Mouse (Mus musculus) hindbrain, embryonic 10.5 days (tissue): ENCODE results near the gene Krtap29-1. TPM values are rescaled to one million over a fixed set of nuclear protein-coding genes. Genes with fewer than 3 reads are reported as not detected.

Experiments used
- DNase-seq: peaks from one replicate; pipeline ENCODE4 v3.0.0-alpha.2; 2017; ENCODE audit warnings: low spot score
- H3K27ac ChIP-seq: fragments of 300-500 bp; sonication (generic); 2 replicates; pipeline ENCODE4 v1.5.1; 2016; ENCODE audit warnings: mild to moderate bottlenecking, moderate library complexity
- H3K27me3 ChIP-seq: fragments of 300-500 bp; sonication (generic); 2 replicates; pipeline ENCODE4 v1.6.1; 2016; ENCODE audit warnings: mild to moderate bottlenecking; ENCODE audit not compliant: poor library complexity, insufficient read depth, severe bottlenecking
- H3K36me3 ChIP-seq: fragments of 300-500 bp; sonication (generic); 2 replicates; pipeline ENCODE4 v1.6.1; 2016; ENCODE audit warnings: mild to moderate bottlenecking, moderate library complexity
- H3K4me1 ChIP-seq: fragments of 300-500 bp; sonication (generic); replicated peaks from 2 replicates; pipeline ENCODE4 v1.6.1; 2016; ENCODE audit warnings: mild to moderate bottlenecking
- H3K4me3 ChIP-seq: fragments of 300-500 bp; sonication (generic); 2 replicates; pipeline ENCODE4 v1.5.1; 2016; ENCODE audit warnings: mild to moderate bottlenecking, moderate library complexity
- H3K9me3 ChIP-seq: fragments of 300-500 bp; sonication (generic); 2 replicates; pipeline ENCODE4 v1.6.1; 2016; ENCODE audit warnings: mild to moderate bottlenecking, moderate library complexity
- WGBS: fragments of 180-500 bp; shearing (Covaris S2); methylation state at CpG from one replicate; pipeline ENCODE4 v1.1.7; 2016; 5-methylcytosine and 5-hydroxymethylcytosine counted together
- polyA plus RNA-seq: library from polyadenylated mRNA; unstranded; fragments of >200 nt; fragmentation: Nextera tagmentation; extraction: Ambion mirVana; gene quantifications from 2 replicates; pipeline ENCODE4 v1.2.1, GENCODE M21; 2016

Krtap29-1 gene
- polyA plus RNA-seq, 1 experiment from 2014 or later: not detected

DNA sequence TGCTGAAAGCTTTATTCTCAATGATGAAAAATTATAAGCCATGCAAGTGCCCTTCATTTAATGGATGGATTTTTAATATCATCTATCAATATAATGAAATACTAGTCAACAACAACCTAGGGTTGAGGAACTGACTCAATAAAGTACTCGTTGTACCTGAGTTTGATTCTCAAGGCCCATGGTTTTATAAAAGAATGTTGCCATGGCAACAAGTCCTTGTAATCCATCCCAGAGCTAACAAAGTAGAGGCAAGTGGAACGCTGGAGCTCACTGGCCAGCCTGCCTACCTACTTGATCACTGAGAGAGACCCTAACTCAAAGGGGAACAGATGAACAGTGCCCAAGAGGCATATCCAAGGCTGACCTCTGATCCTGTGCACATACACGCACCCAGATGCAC, 11.7 kb upstream of the Krtap29-1 start:
- DNase-seq: no peak
- Histone ChIP-seq H3K9me3 (no peaks in the 10 kb centered on the region), H3K27ac (no peak overlapping the region), H3K4me3 (no peak overlapping the region), H3K36me3 (no peaks in the 10 kb centered on the region), H3K27me3 (peaks cover 26% of the 10 kb centered on the region), H3K4me1 (peaks cover 7% of the 10 kb centered on the region)
- whole genome bisulfite sequencing: 81% methylated on average over 3 of the region's 3 CpGs

DNA sequence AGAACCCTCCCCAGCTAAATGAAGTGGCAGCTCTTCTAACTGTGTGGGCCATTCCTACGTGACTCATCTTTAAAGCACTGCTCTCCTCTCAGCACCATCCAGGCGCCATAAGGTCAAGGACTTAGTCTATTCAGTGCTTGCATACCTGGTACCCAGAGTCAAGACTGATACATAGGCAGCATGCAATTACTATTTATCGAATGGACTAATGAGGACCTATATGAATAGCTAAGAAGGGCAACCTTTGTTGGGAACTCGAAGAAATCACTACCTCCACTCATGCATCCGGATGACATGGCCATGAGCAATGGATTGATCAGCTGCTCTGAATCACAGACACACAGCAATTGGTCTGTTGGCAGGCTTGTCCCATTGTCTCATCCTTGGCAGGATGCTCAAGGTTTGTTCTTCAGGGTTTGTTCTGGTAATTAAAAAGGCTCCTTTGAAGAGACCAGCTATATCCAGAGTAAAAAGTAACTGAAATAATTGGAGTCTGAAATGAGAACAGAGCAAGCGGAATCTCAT, 11.1 kb upstream of the Krtap29-1 start:
- no peaks in the 10 kb centered on the region for H3K36me3 ChIP-seq
- peaks cover 27% of the 10 kb centered on the region for H3K27me3 ChIP-seq
- WGBS: 89% methylated on average over 6 of the region's 6 CpGs
- H3K4me3 ChIP-seq: no peak overlapping the region
- peaks cover 7% of the 10 kb centered on the region for H3K4me1 ChIP-seq
- no peak for DNase-seq
- no peak overlapping the region for H3K27ac ChIP-seq
- no peaks in the 10 kb centered on the region for H3K9me3 ChIP-seq

DNA sequence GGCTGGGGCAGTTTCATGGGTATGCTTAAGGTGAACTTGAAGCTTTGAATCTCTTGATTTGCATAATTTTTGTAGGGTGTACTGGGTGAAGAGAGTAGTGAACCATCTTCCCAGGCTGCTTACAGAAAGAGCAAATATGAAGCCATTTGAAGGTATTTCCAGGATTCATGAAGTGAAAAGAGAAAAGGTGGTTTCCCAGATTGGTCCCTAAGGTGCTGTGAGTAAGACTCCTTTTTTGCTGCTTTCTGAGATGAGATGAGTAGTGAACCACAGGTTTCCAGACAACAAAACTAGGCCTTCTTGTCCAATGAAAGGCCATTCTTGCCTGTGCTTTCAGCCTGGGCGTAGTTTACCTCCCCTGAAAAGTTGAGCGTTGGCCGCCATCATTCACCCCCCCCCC, 9.7 kb upstream of the Krtap29-1 start:
- no peaks in the 10 kb centered on the region for H3K36me3 ChIP-seq
- H3K27me3 ChIP-seq: peaks cover 15% of the 10 kb centered on the region
- H3K4me1 ChIP-seq: peaks cover 4% of the 10 kb centered on the region
- H3K27ac ChIP-seq: no peak overlapping the region
- DNase-seq: no peak
- H3K9me3 ChIP-seq: no peaks in the 10 kb centered on the region
- H3K4me3 ChIP-seq: no peak overlapping the region
- 90% methylated on average over 3 of the region's 3 CpGs for WGBS

DNA sequence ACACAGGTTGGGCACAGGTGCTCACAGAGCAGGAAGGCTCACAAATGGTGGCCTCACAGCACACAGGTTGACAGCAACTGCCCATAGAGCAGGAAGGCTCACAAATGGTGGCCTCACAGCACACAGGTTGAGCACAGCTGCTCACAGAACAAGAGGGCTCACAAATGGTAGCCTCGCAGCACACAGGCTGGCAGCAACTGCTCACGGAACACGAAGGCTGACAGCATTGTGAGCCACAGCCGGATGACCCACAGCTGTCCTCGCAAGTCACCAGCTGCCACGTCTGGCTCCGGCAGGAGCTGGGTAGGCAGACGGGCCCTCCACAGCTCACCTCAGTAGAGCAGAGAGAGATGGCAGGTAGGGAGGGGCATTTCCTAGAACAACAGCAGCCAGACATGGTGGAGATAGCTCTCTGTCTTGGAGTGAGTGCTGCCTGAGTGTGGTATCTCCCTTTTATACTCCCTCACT, 7.4 kb upstream of the Krtap29-1 start, which contains the start of gene Krtap16-1:
TSS of gene Krtap16-1 (minus strand) at position 418 of the 468 bp plus-strand sequence.
- no peaks in the 10 kb centered on the region for H3K36me3 ChIP-seq
- no peak within 1 kb of the TSS for H3K4me3 ChIP-seq
- no peak within 1 kb of the TSS for H3K27ac ChIP-seq
- H3K27me3 ChIP-seq: peaks cover 3% of the 10 kb centered on the region; the same call in 1 of the 2 replicates
- no peaks in the 10 kb centered on the region for H3K9me3 ChIP-seq
- DNase-seq: no peak
- H3K4me1 ChIP-seq: no peaks in the 10 kb centered on the region
- 80% methylated on average over 8 of the region's 8 CpGs for WGBS

DNA sequence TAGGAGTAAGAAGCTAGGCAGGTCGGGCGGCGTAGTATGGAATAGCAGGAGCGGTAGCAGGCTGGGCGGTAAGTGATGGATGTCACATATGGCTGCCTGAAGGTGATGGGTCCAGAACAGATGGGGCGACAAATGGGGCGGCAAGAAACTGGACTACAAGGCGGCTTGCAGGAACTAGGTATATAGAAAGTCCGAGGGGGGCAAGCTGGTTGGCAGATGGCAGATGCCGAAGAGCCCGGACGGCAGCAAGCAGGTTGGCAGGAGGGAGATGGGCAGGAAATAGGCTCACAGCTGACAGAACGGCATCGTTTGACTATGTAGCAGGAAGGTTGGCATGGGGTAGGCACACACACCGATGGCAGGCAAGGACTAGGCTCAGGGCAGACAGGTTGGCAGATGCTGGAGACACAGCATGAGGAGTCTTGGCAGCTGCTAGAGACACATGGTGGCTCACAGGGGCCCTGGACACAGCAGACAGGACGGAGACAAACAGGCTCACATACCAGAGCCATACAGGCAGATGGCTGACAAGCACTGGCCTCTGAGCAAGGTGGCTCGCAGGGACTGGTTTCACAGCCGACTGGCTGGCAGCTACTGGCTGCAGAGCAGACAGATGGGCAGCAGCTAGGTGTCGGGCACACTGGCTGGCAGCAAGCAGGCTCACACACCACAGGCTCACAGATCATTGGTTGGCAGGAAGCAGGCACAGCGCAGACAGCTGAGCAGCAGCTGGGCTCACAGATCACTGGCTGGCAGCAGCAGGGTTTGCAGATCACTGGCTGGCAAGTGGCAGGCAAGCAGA, 6.6 kb upstream of the Krtap29-1 start:
- Histone ChIP-seq H3K4me3 (no peak overlapping the region), H3K27me3 (peaks cover 3% of the 10 kb centered on the region; the same call in 1 of the 2 replicates), H3K4me1 (no peaks in the 10 kb centered on the region), H3K9me3 (no peaks in the 10 kb centered on the region), H3K36me3 (no peaks in the 10 kb centered on the region), H3K27ac (no peak overlapping the region)
- 88% methylated on average over 20 of the region's 20 CpGs for WGBS
- no peak for DNase-seq

DNA sequence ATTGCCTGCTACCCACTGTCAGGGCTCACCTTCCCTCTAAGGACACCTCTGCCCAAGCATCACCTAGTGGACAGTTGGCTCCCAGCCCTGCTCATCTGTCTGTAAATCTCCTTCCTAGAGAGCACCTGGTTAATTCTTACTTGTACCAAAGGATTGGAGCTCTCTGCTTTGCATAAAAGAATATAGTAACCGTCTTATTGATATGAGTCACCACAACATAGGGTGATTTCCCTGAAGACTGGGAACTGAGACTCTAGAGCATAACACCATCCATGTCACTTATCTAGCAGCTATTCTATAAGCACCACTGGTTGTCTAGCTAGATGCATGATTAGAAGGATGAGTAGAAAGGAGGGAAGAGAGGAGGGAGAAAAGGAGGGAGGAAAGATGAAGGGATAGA, 4.6 kb upstream of the Krtap29-1 start:
- Histone ChIP-seq H3K9me3 (no peaks in the 10 kb centered on the region), H3K4me1 (no peaks in the 10 kb centered on the region), H3K36me3 (no peaks in the 10 kb centered on the region), H3K4me3 (no peak overlapping the region), H3K27me3 (peaks cover 3% of the 10 kb centered on the region; the same call in 1 of the 2 replicates), H3K27ac (no peak overlapping the region)
- no peak for DNase-seq
- WGBS: 79% methylated on average over 1 of the region's 1 CpGs

DNA sequence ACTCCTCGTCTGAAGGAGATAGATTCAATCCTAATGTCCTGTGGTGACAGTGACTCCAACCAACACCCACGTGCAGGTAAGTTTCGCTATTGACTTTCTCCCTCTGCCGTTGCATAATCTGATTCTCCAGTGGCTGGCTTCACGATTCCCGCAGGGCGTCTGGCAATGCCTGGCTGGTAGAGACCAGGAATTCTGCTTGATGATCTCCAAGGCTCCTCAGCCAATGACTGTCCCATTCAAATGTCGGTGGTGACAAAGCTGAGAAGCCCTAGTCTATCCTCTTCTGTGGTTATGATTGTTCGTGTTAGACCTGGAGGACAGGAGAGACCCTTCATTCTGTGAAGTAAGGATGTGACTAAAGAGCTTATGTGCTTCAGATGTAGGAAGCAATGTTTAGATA, 3.9 kb upstream of the Krtap29-1 start:
- no peak overlapping the region for H3K4me3 ChIP-seq
- WGBS: 85% methylated on average over 9 of the region's 9 CpGs

DNA sequence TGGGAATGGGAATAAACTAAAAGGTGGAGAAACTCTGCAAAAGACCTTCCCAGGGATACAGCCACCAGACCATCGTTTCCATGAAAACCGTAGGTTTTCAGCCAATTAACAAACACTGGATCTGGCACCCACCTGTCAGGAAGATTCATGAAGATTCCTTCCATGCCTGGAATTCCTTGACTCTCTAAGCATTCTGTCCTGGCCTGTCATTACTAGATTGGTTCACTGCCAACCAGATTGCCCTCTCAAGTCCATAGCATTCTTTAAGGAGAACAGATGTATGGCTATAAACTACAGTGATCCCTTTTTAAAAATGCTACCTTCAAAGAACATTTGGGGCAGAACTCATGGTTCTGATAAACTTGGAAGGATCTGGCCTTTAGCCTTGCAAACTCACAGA, 12.9 kb downstream of the Krtap29-1 start:
- H3K9me3 ChIP-seq: no peaks in the 10 kb centered on the region
- H3K4me1 ChIP-seq: peaks cover 5% of the 10 kb centered on the region; the same call in 1 of the 2 replicates
- 69% methylated on average over 2 of the region's 2 CpGs for WGBS
- H3K4me3 ChIP-seq: no peak overlapping the region
- H3K27ac ChIP-seq: no peak overlapping the region
- DNase-seq: no peak
- no peaks in the 10 kb centered on the region for H3K36me3 ChIP-seq
- H3K27me3 ChIP-seq: no peaks in the 10 kb centered on the region

More for the DNA sequence above, 3.9 kb upstream of the Krtap29-1 start:
- no peaks in the 10 kb centered on the region for H3K9me3 ChIP-seq
- H3K36me3 ChIP-seq: no peaks in the 10 kb centered on the region
- H3K4me1 ChIP-seq: no peaks in the 10 kb centered on the region
- H3K27ac ChIP-seq: no peak overlapping the region
- peaks cover 3% of the 10 kb centered on the region; the same call in 1 of the 2 replicates for H3K27me3 ChIP-seq
- no peak for DNase-seq

DNA sequence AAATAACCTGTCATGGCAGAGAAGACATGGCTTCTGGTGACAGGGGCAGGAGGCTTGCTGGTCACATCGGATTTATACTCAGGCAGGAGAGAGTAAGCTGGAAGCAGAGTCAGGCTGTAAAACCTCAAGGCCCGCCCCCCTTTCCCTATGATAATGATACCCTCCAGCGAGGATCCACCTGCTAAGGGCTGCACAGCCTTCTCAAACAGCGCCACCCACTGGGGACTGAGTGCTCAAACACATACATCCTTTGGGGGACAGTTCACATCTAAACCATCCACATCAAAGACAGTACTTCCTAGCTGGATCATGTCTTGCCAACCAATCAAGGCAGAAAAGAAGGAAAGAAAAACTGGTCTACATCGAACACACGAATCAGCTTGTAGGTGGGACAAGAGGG, 14.6 kb downstream of the Krtap29-1 start:
- WGBS: 53% methylated on average over 6 of the region's 6 CpGs
- H3K27ac ChIP-seq: no peak overlapping the region
- H3K4me1 ChIP-seq: peaks cover 5% of the 10 kb centered on the region; the same call in 1 of the 2 replicates
- H3K27me3 ChIP-seq: no peaks in the 10 kb centered on the region
- no peaks in the 10 kb centered on the region for H3K36me3 ChIP-seq
- DNase-seq: no peak
- H3K9me3 ChIP-seq: no peaks in the 10 kb centered on the region
- H3K4me3 ChIP-seq: no peak overlapping the region

DNA sequence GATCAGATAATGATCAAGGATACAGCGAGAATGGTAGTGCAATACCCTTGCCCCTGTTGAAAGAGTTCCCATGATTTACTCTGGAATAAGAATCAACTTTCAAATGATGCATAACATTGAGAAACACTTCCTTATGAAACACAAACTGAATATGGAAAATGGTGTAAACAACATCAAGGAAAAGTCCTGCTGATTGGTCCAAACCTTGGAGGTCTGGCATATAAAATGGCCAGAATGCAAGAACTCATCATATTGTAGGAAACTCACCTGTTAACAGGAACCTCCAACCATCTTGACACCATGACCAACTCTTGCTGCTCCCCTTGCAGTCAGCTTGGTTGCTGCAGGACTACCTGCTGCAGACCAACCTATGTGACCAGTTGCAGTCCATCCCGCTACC, 30.7 kb downstream of the Krtap29-1 start, which contains the start of gene Krtap9-5:
TSS of gene Krtap9-5 (plus strand) at position 301 of the 400 bp plus-strand sequence.
- Histone ChIP-seq H3K27ac (no peak within 1 kb of the TSS; the same call in 1 of the 2 replicates), H3K36me3 (no peaks in the 10 kb centered on the region), H3K4me3 (no peak within 1 kb of the TSS), H3K9me3 (0 out of 2 replicates have a peak, but pooled peaks cover 8% of the 10 kb centered on the region), H3K27me3 (no peaks in the 10 kb centered on the region), H3K4me1 (peaks cover 5% of the 10 kb centered on the region; the same call in 1 of the 2 replicates)
- no peak for DNase-seq
- WGBS: 91% methylated on average over 2 of the region's 2 CpGs

DNA sequence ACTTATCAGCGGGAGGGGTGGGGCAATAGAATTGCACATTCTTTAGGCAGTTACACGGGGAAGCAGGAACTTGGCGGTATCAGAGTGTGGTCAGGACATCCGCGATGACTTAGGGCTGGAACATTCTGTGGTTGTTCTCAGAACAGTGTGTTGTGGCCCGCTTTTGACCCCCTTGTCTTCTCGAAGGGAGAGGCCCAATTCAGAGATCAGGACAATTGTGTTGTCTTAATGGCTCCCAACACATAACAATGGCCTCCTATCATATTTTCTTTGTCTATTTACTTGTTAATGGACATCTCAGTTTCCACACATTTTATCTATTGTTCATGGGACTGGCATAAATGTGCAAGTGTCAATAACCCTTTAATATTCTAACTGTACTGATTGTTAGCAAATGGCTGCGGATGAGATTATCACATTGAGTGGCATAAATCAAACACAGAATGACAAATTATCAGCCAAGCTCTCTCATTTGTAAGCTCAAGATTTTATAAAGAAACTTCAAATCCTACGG, 41.0 kb downstream of the Krtap29-1 start:
- DNase-seq: no peak
- Histone ChIP-seq H3K27me3 (no peaks in the 10 kb centered on the region), H3K27ac (no peak overlapping the region), H3K4me3 (no peak overlapping the region), H3K4me1 (no peaks in the 10 kb centered on the region), H3K9me3 (no peaks in the 10 kb centered on the region), H3K36me3 (no peaks in the 10 kb centered on the region)
- 87% methylated on average over 9 of the region's 9 CpGs for WGBS

DNA sequence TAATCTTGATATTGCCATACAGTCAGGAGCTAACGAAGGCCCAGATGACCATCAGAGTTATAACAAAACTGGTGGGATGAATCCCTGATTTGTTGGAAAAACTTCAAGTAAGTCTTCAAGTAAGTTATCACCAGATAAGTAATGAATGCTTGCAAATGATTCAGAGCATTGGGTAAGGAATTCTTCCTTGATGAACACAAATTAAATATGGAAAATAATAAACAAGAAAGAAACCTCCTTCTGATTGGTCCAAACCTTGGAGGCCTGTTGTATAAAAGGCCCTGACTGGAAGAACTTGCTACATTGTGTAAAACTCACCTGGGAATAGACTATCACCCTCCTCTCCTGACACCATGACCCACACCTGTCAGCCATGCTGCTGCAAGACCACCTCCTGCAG, 42.9 kb downstream of the Krtap29-1 start, which contains the start of gene Krtap31-2:
TSS of gene Krtap31-2 (plus strand) at position 301 of the 400 bp plus-strand sequence.
- Histone ChIP-seq H3K27ac (no peak within 1 kb of the TSS), H3K4me3 (no peak within 1 kb of the TSS), H3K36me3 (no peaks in the 10 kb centered on the region), H3K9me3 (no peaks in the 10 kb centered on the region), H3K27me3 (0 out of 2 replicates have a peak, but pooled peaks cover 3% of the 10 kb centered on the region), H3K4me1 (no peaks in the 10 kb centered on the region)
- DNase-seq: no peak
- WGBS: 97% methylated on average over 1 of the region's 1 CpGs
